Mouse (Mus musculus) embryonic fibroblast, embryonic 13.5 days (primary cell): ENCODE results near the gene Csf1.

ENCODE experiments used
- CTCF ChIP-seq: IDR thresholded peaks from 2 replicates; pipeline ENCODE4 v1.5.1; 2011; ENCODE audit warnings: mild to moderate bottlenecking, control low read depth, low read length, moderate library complexity, borderline replicate concordance; ENCODE audit not compliant: insufficient read depth
- POLR2A ChIP-seq: IDR thresholded peaks from 2 replicates; pipeline ENCODE4 v1.6.1; 2011; ENCODE audit warnings: low read depth, mild to moderate bottlenecking, control low read depth, low read length, moderate library complexity

DNA sequence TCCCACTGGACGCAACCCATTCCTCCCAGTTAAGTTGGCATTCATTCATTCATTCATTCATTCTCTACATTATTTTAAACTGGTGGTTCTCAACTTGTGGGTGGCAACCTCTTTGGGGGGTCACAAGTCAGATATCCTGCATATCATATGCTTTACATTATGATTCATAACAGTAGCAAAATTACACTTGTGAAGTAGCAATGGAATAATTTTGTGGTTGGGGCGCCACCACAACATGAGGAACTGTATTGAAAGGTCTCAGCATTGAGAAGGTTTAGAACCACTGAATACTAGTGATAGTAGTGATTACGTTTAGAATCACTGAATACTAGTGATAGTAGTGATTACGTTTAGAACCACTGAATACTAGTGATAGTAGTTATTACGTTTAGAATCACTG, 1.2 kb upstream of the Csf1 start:
- no peak for TF ChIP-seq CTCF
- no peak for TF ChIP-seq POLR2A
